Mouse (Mus musculus) liver, embryonic 13.5 days (tissue): ENCODE measurements around the gene Vgf. TPM values are rescaled to one million over a fixed set of nuclear protein-coding genes. Genes with fewer than 3 reads are reported as not detected.

Source experiments
- ATAC-seq: fragments of 200-750 bp; cut with Nextera tagmentation; 2 replicates; pipeline ENCODE4 v1.8.0; 2017; ENCODE audit warnings: low read depth, mild to moderate bottlenecking, moderate number of reproducible peaks, moderate library complexity
- DNase-seq: peaks from one replicate; pipeline ENCODE4 v3.0.0; 2022
- H3K27ac ChIP-seq: fragments of 300-500 bp; sonication (generic); 2 replicates; pipeline ENCODE4 v1.5.1; 2015; ENCODE audit warnings: moderate library complexity, mild to moderate bottlenecking, inconsistent platforms
- H3K27me3 ChIP-seq: fragments of 300-500 bp; sonication (generic); 2 replicates; pipeline ENCODE4 v1.6.1; 2015; ENCODE audit warnings: mild to moderate bottlenecking, inconsistent platforms
- H3K36me3 ChIP-seq: fragments of 300-500 bp; sonication (generic); 2 replicates; pipeline ENCODE4 v1.6.1; 2015; ENCODE audit warnings: mild to moderate bottlenecking, inconsistent platforms
- H3K4me1 ChIP-seq: fragments of 300-500 bp; sonication (generic); replicated peaks from 2 replicates; pipeline ENCODE4 v1.6.1; 2015; ENCODE audit warnings: inconsistent platforms
- H3K4me2 ChIP-seq: fragments of 300-500 bp; sonication (generic); 2 replicates; pipeline ENCODE4 v1.6.1; 2015; ENCODE audit warnings: inconsistent platforms, mild to moderate bottlenecking, moderate library complexity
- H3K4me3 ChIP-seq: fragments of 300-500 bp; sonication (generic); replicated peaks from 2 replicates; pipeline ENCODE4 v1.5.1; 2015; ENCODE audit warnings: mild to moderate bottlenecking, inconsistent platforms
- H3K9ac ChIP-seq: fragments of 300-500 bp; sonication (generic); 2 replicates; pipeline ENCODE4 v1.6.1; 2015; ENCODE audit warnings: mild to moderate bottlenecking, inconsistent platforms
- H3K9me3 ChIP-seq: fragments of 300-500 bp; sonication (generic); replicated peaks from 2 replicates; pipeline ENCODE4 v1.6.1; 2016; ENCODE audit warnings: inconsistent platforms
- WGBS: fragments of 180-500 bp; shearing (Covaris S2); methylation state at CpG from one replicate; pipeline ENCODE4 v1.1.7; 2015; ENCODE audit not compliant: insufficient replicate concordance; 5-methylcytosine and 5-hydroxymethylcytosine counted together
- polyA plus RNA-seq: library from polyadenylated mRNA; unstranded; fragments of >200 nt; fragmentation: Nextera tagmentation; extraction: Ambion mirVana; gene quantifications from 2 replicates; pipeline ENCODE4 v1.2.1, GENCODE M21; 2015

Vgf gene
- polyA plus RNA-seq, 1 experiment from 2014 or later: not detected

- WGBS: 25% methylated on average over 23 of the region's 23 CpGs
- Histone ChIP-seq H3K27me3 (peaks cover 15% of the 10 kb centered on the region; the same call in 1 of the 2 replicates), H3K27ac (no peak within 1 kb of the TSS), H3K4me1 (peaks cover 43% of the 10 kb centered on the region), H3K4me3 (peak within 1 kb of the TSS; percentile 21), H3K4me2 (peak within 1 kb of the TSS; percentile 45), H3K9ac (peak within 1 kb of the TSS; percentile 39; the same call in 1 of the 2 replicates), H3K36me3 (no peaks in the 10 kb centered on the region), H3K9me3 (no peaks in the 10 kb centered on the region)
- ATAC-seq: peak; percentile 72
- peak; percentile 37 for DNase-seq
Measured at GRCm38 (mm10) chr5:137072079-137072960, 46.1 kb downstream of the Vgf start, which contains the start of gene Serpine1. TSS of gene Serpine1 (minus strand) at chr5:137072268.

GRCm38 (mm10) chr5:137073141-137073540 is 46.9 kb downstream of the Vgf start:
- H3K9ac ChIP-seq: no peak overlapping the region
- H3K9me3 ChIP-seq: no peaks in the 10 kb centered on the region
- H3K27ac ChIP-seq: no peak overlapping the region
- 76% methylated on average over 8 of the region's 8 CpGs for WGBS
- DNase-seq: no peak
- no peak for ATAC-seq
- H3K36me3 ChIP-seq: no peaks in the 10 kb centered on the region
- H3K4me3 ChIP-seq: no peak overlapping the region
- H3K4me2 ChIP-seq: no peak overlapping the region
- peaks cover 15% of the 10 kb centered on the region; the same call in 1 of the 2 replicates for H3K27me3 ChIP-seq
- peaks cover 48% of the 10 kb centered on the region for H3K4me1 ChIP-seq

GRCm38 (mm10) chr5:137074191-137074651 is 48.0 kb downstream of the Vgf start:
- Histone ChIP-seq H3K27me3 (peaks cover 15% of the 10 kb centered on the region; the same call in 1 of the 2 replicates), H3K4me1 (peaks cover 57% of the 10 kb centered on the region), H3K9ac (no peak overlapping the region), H3K9me3 (no peaks in the 10 kb centered on the region), H3K36me3 (no peaks in the 10 kb centered on the region), H3K4me2 (no peak overlapping the region), H3K4me3 (no peak overlapping the region), H3K27ac (peak overlapping the region; percentile 21; the same call in 1 of the 2 replicates)
- no peak for DNase-seq
- WGBS: 49% methylated on average over 6 of the region's 6 CpGs
- no peak for ATAC-seq

- H3K27ac ChIP-seq: no peak overlapping the region
- H3K9ac ChIP-seq: no peak overlapping the region
- peaks cover 59% of the 10 kb centered on the region for H3K4me1 ChIP-seq
- WGBS: 53% methylated on average over 6 of the region's 6 CpGs
- H3K27me3 ChIP-seq: peaks cover 4% of the 10 kb centered on the region; the same call in 1 of the 2 replicates
- ATAC-seq (no peak), DNase-seq (no peak)
- H3K36me3 ChIP-seq: no peaks in the 10 kb centered on the region
- H3K4me3 ChIP-seq: no peak overlapping the region
- H3K4me2 ChIP-seq: no peak overlapping the region
- H3K9me3 ChIP-seq: no peaks in the 10 kb centered on the region
Measured at GRCm38 (mm10) chr5:137075726-137076125, 49.5 kb downstream of the Vgf start.

- Histone ChIP-seq H3K4me2 (0 out of 2 replicates have a peak overlapping the region, but pooled peaks have one; percentile 1), H3K4me1 (peaks cover 61% of the 10 kb centered on the region), H3K27ac (peak overlapping the region; percentile 29; the same call in 1 of the 2 replicates), H3K4me3 (no peak overlapping the region), H3K9ac (no peak overlapping the region), H3K27me3 (no peaks in the 10 kb centered on the region), H3K36me3 (no peaks in the 10 kb centered on the region), H3K9me3 (no peaks in the 10 kb centered on the region)
- WGBS: 26% methylated on average over 12 of the region's 12 CpGs
- ATAC-seq (peak; percentile 16; the same call in 1 of the 2 replicates), DNase-seq (no peak)
Measured at GRCm38 (mm10) chr5:137076191-137076930, 50.2 kb downstream of the Vgf start.

- WGBS: 75% methylated on average over 7 of the region's 7 CpGs
- Histone ChIP-seq H3K36me3 (no peaks in the 10 kb centered on the region), H3K27ac (no peak overlapping the region), H3K9me3 (no peaks in the 10 kb centered on the region), H3K27me3 (no peaks in the 10 kb centered on the region), H3K9ac (no peak overlapping the region), H3K4me1 (peaks cover 55% of the 10 kb centered on the region), H3K4me3 (no peak overlapping the region), H3K4me2 (no peak overlapping the region)
- no peak for ATAC-seq
- no peak for DNase-seq
Measured at GRCm38 (mm10) chr5:137077187-137077586, 51.0 kb downstream of the Vgf start.

- 76% methylated on average over 14 of the region's 14 CpGs for WGBS
- ATAC-seq: no peak
Measured at GRCm38 (mm10) chr5:137078041-137078440, 51.8 kb downstream of the Vgf start.

GRCm38 (mm10) chr5:137078616-137079015 is 52.4 kb downstream of the Vgf start:
- Histone ChIP-seq H3K36me3 (no peaks in the 10 kb centered on the region), H3K4me3 (no peak overlapping the region), H3K27ac (peak overlapping the region; percentile 47), H3K4me2 (no peak overlapping the region), H3K9ac (no peak overlapping the region), H3K4me1 (peaks cover 44% of the 10 kb centered on the region), H3K9me3 (no peaks in the 10 kb centered on the region), H3K27me3 (no peaks in the 10 kb centered on the region)
- DNase-seq: no peak
- no peak for ATAC-seq
- 52% methylated on average over 6 of the region's 6 CpGs for WGBS

More at GRCm38 (mm10) chr5:137078041-137078440, 51.8 kb downstream of the Vgf start:
- Histone ChIP-seq H3K9ac (no peak overlapping the region), H3K27ac (no peak overlapping the region), H3K27me3 (no peaks in the 10 kb centered on the region), H3K4me1 (peaks cover 47% of the 10 kb centered on the region), H3K9me3 (no peaks in the 10 kb centered on the region), H3K4me2 (no peak overlapping the region), H3K4me3 (no peak overlapping the region), H3K36me3 (no peaks in the 10 kb centered on the region)
- no peak for DNase-seq

- Histone ChIP-seq H3K4me3 (no peak overlapping the region), H3K27me3 (no peaks in the 10 kb centered on the region), H3K4me2 (no peak overlapping the region), H3K9ac (no peak overlapping the region), H3K36me3 (no peaks in the 10 kb centered on the region), H3K9me3 (no peaks in the 10 kb centered on the region), H3K27ac (peak overlapping the region; percentile 23; the same call in 1 of the 2 replicates), H3K4me1 (peaks cover 45% of the 10 kb centered on the region)
- ATAC-seq (no peak), DNase-seq (no peak)
- WGBS: 49% methylated on average over 5 of the region's 5 CpGs
Measured at GRCm38 (mm10) chr5:137079849-137080248, 53.7 kb downstream of the Vgf start.
